Mouse (Mus musculus) 3134 (cell line): ENCODE results near the gene Slc22a23.

Experiments used
- DNase-seq: peaks from one replicate; pipeline ENCODE4 v3.0.0-alpha.2; 2011; ENCODE audit warnings: low spot score; ENCODE audit not compliant: insufficient read length; ENCODE audit errors: extremely low read depth

Slc22a23 gene

GRCm38 (mm10) chr13:34272275-34273054, 72.5 kb downstream of the Slc22a23 start:
- peak; percentile 9 for DNase-seq

GRCm38 (mm10) chr13:34271665-34272064, 73.3 kb downstream of the Slc22a23 start:
- DNase-seq, result no peak

DNA sequence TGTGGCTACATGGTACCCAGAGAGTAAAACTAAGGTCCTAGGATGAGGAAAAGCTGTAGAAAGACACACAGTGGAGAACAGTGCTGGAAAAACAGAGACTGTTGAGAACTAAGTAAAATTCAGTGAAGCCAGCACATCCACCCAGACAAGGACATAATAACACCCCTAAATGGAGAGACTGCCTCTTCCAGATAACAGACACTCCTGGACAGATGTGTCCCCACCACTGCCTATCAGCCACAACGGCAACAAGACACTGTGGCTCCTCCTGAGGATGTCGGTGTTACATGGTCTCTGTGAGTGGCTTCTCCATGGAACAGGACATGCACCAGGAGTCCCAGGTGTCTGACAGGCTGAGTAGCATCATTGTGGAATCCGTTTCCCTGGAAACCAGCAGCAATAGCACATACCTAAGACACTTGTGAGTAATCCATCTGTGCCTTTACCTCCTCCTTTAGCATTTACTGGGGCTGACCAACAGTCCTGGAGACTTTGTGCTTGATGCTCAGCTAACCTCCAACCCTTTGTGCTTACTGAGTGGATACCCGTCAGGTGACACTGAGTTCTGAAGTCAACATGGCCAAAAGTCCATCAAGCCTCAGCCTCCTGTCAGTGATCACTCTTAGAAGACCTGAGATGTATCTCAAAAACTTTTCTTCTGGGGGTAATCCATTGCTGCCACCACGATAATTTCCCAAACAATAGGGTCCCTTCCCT, 73.9 kb downstream of the Slc22a23 start:
- DNase-seq, result no peak

DNA sequence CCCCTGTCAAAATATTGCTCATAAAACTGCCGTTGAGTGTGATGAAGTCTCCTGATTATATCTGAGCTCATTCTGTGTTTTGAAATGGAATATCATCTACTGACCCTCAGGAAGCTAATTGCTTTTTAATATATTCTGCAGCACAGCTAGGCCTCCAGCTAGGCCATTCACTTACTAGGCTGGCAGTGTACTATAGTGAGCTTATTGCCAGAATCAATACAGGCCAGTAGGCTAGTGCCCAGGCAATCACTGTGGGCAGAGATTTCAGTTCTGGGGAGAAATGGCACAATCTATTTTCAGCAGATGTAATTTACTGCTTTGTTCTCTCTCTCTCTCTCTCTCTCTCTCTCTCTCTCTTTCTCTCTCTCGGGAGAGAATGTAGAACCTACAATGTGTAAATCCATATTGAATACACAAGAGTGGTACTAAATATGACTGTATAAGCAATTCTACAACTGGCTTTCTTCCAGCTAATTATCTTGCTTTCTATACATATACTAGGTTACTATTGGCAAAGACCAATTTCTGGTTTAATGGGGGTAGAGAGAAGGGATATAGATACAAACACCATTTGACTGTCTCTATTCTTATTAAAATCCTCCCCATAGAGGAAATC, 75.5 kb downstream of the Slc22a23 start:
- DNase-seq, result no peak

DNA sequence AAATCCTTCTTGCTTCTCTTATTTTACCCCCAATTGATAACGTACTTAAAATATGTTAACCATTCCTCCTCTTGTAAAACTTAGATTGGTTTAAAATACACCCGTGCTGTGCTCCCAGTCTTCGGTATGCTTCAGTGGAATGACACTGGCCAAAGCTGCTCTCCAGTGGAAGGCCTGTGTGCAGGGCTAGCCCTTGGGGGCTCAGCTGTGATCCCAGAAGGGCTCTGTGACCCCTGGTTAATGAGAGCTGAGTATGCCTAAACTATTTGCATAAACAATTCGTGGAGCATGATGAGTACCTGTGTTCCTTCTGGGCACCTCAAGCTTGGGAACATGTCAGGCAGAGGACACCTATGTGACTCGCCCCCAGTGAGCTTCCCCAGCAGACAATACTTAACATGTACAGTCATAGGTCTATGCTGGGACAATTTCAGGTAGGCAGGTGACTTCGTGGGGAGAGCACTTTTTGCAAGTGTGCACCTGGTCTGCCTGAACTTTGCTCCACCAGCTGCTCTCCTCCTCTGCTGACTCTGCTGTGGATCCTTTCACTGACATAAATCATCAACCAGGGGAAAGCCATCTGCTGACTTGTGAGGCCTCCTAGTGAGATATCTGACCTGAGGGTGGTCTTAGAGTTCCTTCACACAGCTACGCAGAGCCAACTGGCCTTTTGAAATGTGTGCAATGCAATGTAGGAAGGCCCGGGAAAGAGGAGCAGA, 77.9 kb downstream of the Slc22a23 start:
- DNase-seq, result no peak

DNA sequence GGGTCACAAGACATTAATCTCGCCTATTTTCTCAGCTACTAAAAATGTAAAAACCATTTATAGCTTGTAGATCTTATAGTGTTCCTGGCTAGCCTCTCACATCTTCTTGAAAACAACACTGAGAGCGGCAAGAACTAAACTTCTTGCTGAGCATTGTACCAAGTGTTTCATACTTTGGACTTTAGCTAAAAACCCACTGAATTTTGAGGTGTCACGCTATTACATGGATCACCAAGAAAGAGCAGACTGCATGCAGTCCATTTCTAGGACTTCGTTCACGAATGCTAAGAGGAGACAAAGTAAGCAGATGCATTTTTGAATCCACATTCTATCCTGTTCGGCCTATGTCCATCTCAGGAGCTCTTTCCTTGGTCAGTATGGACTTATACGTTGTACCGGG, 78.9 kb downstream of the Slc22a23 start:
- no peak for DNase-seq

- DNase-seq, result no peak
Observed at GRCm38 (mm10) chr13:34265576-34265975, 79.4 kb downstream of the Slc22a23 start.

DNA sequence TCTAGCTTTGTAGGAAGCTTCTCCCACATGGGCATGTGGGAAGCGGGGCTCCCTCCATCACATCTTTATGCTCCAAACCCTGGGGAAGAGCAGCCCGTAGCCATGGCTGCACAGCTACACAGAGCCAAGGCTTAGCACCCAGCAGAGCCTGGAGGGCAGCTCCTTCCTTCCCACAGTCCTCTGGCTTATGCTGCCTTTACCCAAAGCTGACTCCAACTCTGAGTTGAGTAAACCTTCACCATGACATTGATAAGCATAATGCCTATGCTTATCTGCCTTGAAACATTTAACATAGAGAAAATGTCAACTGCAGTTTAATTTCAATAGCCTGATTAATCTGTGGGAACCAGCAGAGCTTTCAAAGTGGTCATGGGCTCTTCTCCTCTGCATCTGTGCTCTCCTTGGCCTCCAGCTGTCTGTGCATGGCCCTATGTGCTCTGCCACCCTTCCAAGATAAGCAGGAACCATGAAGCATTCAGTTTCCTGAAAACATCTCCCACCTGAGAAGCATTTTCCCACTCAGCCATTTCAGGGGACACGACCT, 79.9 kb downstream of the Slc22a23 start:
- DNase-seq, result no peak

GRCm38 (mm10) chr13:34264508-34264907, 80.5 kb downstream of the Slc22a23 start:
- DNase-seq, result no peak

DNA sequence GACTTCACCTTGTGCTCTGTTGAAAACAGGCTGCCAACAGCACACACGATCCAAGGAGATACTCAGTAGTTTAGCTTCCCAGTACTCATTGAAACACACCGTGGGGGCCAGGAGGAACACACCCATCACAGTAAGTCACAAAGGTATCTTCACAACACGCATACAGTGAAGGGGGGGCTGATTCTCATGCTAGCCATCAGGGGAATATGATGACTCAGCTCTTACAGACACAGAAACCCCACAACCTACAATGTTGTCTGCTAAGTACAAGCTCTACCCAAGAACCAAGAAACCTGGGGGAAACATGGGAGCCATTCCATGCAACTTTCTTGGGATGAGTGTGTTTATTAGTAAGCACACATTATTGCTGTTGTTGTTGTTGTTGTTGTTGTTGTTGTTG, 86.2 kb downstream of the Slc22a23 start:
- no peak for DNase-seq

DNA sequence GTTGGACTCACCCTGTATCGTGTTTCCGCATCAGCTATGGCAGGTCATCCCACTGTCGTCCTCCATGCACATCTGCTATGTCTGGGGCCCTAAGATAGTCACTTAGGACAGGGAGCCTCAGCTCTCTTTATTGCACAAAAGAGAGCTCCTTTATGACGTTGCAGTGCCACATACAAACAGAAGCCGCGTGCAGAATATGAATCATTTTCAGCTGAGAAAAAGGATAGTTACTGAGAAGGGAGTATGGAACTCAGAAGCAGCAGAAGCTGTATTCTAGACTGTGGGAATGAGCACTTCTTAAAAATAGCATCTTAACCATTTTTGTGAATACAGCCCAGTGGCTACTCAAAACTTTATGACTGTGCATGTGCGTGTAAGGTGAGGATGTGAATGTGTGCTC, 87.8 kb downstream of the Slc22a23 start:
- DNase-seq, result no peak

DNA sequence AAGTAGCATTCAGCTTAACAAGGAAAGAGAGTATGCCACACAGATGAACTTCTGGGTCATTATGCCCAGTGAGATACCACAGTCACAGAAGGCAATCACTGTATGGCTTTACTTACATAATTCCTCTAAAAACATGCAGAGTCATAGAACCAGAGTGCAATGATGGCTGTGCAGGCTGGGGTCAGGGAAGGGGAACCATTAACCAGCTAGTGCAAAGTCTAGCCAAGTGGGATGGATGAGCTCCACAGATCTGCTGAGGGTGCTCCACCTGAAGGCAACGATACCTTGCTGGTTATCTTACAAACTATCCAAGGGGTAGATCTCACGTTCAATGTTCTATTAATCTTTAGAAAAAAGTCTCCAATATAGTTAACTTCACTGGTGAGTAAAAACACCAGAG, 88.3 kb downstream of the Slc22a23 start:
- no peak for DNase-seq

DNA sequence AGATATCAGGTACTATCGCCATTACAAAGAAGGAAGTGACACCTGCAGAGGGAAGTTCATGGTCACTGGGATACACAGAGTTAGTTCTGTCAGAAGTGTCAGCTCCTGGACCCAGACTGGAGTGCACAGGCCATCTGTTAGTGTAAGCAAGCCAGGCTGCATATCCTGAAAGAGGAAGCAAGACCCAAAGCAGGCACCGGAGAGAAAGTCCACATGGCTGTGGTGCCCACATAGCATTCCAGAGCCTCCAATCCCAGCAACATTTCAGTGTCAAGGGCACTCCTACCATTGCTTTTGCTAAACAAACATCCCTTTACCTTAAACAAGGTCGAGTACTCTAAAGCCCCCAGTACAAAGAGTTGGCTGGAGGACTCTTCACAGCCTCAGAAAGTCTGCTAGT, 89.7 kb downstream of the Slc22a23 start:
- DNase-seq, result no peak

DNA sequence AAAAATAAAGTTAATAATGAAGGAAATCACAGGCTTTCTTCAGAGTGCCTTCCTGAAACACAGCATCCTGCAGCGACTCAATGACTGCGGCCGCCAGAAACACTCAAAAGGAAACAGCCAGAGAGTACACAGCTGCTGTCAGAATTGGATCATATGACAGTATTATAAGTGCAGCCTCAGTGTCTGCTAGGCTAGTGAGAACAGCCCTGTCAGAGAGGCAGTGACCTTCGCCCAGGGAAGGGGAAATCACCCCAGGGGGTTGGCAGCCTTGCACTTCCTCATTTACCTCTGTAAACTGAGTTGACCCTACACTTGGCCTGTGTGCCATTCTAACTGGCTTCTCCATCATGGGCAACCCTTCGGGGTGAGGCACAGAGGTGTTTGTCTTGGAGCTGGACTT, 90.3 kb downstream of the Slc22a23 start:
- DNase-seq, result no peak

GRCm38 (mm10) chr13:34253736-34254135, 91.2 kb downstream of the Slc22a23 start:
- no peak for DNase-seq

DNA sequence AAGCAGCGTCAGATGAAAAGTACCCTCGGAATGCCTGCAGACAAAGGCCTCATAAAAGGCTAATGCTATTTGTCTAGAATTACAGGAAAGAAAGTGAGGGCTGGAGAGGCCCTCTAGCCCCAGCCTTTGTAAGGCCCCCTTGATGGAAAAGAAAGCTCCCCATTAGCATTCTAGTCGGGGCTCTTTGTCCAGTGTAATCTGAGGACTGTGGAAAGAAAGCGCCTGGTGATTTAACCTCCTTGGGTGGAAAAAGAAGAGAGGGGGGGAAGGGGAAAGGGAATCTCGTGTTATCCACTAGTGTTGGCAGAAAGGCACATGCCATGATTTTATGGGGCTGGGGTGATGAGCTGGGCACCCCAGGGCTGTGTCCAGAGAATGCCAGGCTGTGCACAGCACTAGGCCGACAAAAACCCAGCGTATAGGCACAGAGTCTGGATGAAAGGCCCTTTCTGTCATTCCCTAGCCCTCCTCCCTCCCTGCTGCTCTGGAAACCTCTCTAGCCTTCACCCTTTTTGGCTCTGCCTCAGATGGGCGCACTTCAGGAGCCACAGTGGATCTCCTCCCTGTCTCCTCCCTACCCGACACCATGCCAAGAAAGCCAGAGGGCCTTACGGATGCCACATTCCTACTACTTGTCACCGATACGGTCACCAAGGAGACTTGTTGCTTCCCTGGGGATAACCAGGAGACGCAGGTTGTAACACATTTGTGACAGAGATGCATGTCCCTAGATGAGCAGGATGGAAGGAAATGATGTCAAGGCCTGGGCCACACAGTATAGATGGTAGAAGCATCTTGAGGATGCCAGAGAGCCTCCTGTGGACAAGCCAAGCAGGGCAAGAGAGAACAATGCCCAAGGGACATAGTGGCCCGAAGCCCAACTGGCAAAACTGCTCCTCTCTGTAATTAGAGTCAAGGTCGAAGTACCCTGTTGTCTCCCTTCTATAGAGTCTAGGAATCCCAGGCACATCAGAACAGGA, 95.8 kb downstream of the Slc22a23 start:
- no peak for DNase-seq

GRCm38 (mm10) chr13:34248107-34248506, 96.9 kb downstream of the Slc22a23 start:
- DNase-seq, result no peak

- DNase-seq, result no peak
Observed at GRCm38 (mm10) chr13:34246821-34247220, 98.2 kb downstream of the Slc22a23 start.

DNA sequence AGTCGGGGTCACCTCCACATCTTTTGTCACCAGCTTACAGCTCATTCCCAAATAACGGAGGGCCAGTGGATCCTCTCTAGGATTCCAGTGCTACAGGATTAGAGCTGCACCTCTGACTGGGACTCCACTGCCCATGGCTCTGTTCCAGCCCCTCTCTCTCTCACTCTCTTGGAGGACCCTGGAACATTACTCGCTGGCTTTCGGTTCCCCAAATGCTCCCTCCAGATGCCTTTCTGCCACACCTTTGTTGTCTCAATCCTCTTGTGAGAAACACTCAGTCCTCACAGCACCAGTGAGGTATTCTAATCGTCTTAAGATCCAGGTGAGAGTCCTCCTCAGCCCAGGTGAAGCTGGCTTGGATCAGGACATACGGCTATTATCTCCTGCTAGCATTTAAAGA, 99.8 kb downstream of the Slc22a23 start:
- no peak for DNase-seq

DNA sequence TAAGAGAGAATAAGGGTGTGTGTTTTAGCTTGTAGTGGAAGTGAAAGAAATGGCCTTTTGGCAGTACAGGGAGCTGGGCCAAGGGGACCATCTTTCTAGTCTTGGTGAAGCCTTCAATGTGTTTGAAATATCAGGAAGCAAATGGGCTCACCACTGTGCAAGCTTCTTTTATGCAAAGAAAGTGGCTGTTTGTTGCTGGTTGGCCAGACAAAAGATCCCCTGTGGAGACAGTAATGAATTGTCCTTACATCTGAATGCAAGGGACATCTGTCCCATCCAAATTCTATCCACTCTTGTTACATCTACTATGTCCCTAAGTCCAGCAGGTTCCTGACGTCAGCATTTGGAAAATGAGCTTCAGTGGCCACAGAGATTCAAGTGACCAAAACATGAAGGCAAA, 100.8 kb downstream of the Slc22a23 start:
- DNase-seq, result no peak
